Mouse (Mus musculus) testis, postnatal 14 days (tissue): ENCODE data around the gene Unc119.

Experiments
- DNase-seq: peaks from one replicate; pipeline ENCODE4 v3.0.0; 2021; ENCODE audit warnings: low spot score

Gene Unc119

DNA sequence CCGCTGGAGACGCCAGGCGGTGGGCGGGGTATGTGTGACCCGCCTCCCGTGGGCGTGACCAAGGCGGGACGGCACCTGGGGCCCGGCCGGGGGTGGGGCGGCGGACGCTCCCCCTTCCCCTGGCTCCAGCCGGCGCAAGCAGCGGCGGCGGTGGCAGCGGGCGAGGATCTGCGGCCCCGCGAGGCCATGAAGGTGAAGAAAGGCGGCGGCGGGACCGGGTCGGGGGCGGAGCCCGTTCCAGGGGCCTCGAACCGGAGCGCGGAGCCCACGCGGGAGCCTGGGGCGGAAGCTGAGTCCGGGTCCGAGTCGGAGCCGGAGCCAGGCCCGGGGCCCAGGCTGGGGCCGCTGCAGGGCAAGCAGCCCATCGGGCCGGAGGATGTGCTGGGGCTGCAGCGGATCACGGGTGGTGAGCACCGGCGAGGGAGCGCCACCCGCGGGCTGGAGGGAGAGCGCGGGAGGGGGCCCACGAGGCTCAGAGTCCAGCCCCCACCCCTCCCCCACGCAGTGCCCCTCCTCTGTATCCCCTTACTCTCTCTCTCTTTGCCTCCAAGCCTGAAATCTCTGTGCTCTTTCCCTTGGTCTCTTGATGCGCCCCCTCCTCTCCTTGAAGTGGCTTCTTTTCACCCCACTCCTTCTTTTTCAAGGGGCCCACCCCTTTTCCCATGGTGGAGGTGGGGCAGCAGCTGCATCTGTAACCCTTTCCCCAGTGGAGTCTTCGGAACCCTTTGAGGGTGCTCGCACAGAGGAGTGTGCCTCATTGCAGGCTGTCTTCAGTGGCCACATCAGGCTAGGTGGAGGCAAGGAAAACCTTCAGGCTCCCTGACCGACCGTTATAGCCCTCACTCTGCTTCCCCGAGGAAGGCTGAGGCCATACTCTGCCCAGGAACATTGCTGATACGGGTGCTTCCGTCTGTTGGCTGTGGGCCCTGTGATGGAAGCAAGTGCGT, at the start of gene Unc119:
Gene Unc119 (plus strand): TSS at position 102 of the 947 bp plus-strand sequence.
- peak; percentile 81 for DNase-seq

DNA sequence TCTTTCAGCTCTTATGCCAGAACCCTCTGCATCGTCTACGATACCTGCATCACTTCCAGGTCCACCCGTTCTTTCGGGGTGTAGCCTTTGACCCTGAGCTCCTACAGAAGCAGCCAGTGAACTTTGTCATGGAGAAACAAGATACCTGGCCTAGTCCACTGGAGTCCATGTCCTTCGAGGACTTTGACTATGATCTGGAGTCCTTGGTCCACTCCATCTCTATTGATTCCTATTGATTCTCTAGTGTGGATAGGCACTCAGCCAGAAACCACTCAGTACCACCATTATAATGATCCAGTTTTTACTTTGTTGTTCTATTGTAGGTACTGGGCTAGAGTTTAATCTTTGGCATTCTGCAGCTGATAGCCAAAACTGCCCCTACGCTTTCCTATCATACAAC, 48.7 kb upstream of the Unc119 start:
- no peak for DNase-seq

- DNase-seq = no peak
These were observed 42.4 kb upstream of the Unc119 start for GRCm38 (mm10) chr11:78300917-78301316.

DNA sequence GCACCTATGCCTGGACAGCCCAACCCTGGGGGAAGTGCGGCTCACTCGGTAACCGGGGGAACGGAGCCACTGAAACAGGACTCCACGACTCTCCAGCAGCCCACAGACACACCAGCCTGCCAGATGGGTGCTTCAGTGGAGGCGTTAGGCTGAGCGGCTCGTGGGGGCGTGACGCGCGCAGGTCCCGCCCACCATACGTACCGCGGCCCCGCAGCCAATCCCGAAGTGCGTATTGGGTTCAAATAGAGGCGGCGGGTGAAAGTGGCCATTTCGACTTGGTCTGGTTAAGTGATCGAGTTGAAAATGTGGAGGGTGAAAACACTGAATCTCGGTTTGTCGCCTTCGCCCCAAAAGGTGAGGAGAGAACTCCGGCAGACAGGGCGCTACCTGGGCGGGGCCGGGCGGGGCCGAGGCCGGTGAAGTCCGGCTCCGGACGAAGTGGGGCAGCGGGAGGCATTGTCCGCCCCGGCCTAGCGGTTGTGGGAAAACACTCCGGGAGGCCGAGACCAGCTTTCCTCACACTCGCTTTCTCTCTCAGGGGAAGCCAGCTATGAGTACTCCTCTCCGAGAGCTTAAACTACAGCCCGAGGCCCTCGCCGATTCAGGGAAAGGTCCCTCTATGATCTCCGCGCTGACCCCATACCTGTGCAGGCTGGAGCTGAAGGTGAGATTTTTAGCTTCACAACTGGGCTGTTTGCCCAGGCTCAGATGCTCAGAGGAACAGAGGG, 41.8 kb upstream of the Unc119 start, which contains the start of gene Spag5:
Gene Spag5 (plus strand): TSS at position 173 of the 728 bp plus-strand sequence.
- DNase-seq = peak; percentile 91

GRCm38 (mm10) chr11:78305272-78305671, 38.0 kb upstream of the Unc119 start:
- no peak for DNase-seq

DNA sequence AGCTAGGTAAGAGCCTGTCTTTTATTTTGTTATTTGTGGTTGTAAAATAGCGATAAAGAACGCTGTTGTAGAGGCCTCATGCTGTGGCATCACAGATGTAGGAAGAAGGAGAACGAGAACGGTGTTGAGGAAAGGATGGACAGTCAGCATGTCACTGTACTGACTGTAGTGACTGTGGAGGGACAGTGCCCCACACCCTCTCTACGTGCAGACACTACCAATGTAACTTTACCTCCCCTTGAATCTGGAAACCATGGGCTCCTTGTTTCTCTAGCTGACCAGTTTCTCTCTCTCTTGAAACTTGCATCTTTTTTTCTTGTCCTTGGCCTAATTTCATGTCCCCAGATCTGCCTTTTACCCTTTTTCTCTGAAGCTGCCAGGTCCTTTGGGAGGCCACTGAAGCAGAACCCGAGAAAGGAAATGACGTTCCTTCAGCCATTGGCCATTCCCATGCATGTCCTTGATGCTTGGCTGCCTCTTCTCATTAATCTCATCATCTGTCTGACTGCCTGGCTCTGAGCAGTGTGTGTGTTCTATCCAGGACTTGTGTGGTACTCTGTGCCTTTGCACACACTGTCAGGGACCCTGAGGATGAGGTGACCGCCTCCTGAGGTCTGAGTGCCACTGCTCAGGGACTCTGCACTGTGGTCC, 32.3 kb upstream of the Unc119 start:
- DNase-seq = no peak

GRCm38 (mm10) chr11:78313662-78314061, 29.6 kb upstream of the Unc119 start:
- no peak for DNase-seq

DNA sequence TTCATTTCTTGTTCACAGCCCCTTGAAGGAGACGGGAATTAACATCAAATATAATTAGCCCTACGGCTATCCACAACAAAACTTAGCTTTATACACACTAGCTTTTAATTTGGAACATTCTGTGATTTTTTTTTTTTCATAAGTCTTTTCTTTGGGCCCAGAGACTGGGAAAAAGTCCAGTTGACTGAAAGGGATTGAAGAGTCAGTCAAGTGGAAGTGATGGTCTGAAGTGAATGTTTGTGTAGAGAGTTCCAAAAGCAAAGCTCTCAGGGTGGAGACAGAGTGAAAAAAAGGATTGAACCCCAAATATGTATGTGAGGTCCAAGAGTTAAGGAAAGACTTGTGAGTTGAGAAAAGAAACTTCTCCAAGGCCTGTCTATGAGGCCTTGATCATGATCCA, 24.9 kb upstream of the Unc119 start:
- no peak for DNase-seq

GRCm38 (mm10) chr11:78322076-78322831, 21.0 kb upstream of the Unc119 start:
- no peak for DNase-seq

DNA sequence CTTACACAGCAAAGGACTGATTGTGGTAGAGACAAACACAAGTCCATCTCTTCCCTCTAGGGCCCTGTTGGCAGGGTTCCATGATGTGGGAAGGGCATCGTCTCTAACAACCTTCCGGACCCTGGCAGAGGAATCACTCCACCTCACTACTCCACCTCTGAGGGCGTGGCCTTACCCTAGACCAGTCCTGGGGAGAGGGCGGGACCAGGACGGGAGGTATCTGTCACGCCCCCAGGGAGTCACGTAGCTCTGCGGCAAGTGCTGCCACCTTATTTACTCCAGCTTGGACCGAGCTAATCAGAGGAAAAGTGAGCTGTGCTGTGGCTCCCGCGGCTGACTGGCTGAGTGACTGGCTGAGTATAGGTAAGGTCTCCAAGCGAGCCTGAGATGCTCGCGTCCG, 20.4 kb upstream of the Unc119 start, which contains the start of gene Aldoc:
Gene Aldoc (plus strand): TSS at position 109 of the 400 bp plus-strand sequence.
- peak; percentile 87 for DNase-seq

GRCm38 (mm10) chr11:78324000-78324785, 19.1 kb upstream of the Unc119 start:
- DNase-seq = no peak

DNA sequence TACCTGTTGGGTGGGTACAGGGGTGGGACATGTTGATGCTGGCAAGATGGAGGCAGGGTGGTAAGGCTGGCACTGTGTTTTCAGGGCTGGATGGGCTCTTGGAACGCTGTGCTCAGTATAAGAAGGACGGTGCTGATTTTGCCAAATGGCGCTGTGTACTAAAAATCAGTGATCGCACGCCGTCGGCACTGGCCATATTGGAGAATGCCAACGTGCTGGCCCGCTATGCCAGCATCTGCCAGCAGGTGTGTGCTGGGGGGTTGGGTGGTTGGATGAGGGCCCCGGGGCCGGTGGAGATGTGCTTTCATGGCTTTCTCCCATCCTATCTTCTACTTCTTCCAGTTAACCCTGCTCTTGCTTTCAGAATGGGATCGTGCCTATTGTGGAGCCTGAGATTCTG, 18.3 kb upstream of the Unc119 start:
- no peak for DNase-seq

DNA sequence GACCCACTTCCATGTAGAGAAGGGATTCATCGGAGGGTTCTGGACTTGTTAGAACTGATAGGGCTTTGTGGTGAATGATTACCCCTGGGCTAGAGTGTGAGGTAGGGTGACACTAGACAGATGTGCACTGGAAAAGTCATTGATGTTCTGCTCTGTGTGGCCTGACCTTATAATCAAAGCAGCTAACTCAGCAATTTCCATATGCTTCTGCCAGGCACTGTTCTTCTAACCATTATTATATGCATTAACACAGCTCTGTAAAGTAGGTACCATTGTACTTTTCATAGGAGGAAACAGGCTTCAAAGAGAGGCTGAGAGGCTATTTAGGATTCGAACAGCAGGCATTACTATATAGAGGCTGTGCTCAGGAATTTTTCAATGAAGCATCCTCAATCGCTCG, 16.1 kb upstream of the Unc119 start:
- no peak for DNase-seq

GRCm38 (mm10) chr11:78327634-78328511, 15.4 kb upstream of the Unc119 start, which contains the start of gene Pigs:
Gene Pigs (plus strand): TSS chr11:78328415.
- peak; percentile 96 for DNase-seq

- DNase-seq = no peak
These were observed 14.7 kb upstream of the Unc119 start for GRCm38 (mm10) chr11:78328512-78329056.

DNA sequence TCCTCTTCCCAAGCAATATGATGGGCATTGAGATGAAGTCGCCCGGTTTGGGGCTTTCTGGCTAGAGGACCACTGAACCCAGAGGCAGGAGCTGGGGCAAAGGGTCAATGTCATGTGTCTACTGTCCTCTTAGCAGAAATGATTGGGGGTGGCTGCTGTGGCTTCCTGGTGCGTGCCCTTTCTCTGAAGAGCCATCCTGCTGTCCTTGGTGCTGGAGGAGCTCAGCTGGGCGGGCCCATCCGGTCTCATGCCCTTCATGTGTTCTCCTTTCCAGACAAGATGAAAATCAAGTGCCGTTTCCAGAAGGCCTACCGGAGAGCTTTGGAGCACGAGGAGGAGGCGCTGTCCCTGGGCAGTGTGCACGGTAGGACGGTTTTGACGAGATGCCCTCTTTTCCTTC, 10.6 kb upstream of the Unc119 start:
- no peak for DNase-seq

DNA sequence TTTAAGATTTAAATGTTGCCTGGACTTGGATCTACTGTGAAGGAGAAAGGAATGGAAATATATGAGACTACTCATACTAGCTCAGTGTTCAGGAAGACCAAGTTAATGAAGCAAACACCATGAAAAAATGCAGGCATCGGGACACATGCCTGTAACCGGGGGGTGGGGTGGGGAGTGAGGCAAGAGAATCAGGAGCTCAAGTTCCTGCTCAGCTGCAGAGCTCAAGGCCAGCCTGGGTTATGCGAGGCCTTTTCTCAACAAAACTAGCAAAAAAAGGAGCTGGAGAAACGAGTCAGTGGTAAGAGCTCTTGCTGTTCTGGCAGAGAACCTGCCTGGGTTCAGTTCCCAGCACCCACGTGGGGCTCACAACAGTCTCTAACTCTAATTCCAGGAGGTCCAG, 9.3 kb upstream of the Unc119 start:
- no peak for DNase-seq

DNA sequence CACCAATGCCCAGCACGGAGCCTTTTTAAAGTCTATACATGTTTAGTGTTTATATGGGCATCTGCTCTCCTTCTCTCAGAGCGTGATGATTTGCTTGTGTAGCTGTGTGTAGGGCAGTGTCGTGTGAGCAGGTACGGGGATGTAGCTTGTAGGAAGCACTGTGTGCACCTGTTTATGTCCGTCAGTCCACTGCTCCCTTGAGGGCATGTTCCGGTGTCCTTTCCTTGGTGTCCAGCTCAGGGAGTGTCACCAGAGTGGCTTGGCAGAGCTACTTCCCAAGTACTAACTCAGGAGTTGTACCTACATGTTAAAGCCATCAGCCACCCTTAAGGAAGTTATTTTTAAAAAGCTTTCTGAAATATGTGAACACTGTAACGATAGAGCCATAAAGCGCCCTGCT, 6.2 kb upstream of the Unc119 start:
- DNase-seq = no peak

DNA sequence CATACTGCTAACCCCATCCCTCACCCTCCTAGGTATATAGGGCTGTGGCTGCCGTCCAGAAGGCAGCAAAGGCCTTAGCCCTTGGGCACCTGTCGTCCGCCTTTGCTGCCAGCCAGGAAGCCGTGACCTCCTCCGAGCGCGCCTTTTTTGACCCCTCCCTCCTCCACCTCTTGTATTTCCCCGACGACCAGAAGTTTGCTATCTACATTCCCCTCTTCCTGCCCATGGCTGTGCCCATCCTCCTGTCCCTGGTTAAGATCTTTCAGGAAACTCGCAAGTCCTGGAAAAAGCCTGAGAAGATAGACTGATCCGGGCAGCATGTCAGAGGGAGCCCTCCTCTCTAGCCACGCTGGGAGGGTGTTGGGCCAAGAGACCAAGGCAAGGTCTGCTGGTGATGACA, 1.6 kb upstream of the Unc119 start:
- DNase-seq = no peak
